Mouse (Mus musculus): ENCODE measurements around the gene Cel.

GRCm38 (mm10) chr2:28520581-28520980 lies 42.6 kb downstream of the Cel start:
- no peak for TF ChIP-seq POLR2AphosphoS2 (IDR thresholded peaks at IDR 0.05; ENCODE audit: low read depth, low read length)
- TF ChIP-seq GABPA (IDR thresholded peaks at IDR 0.05; ENCODE audit: insufficient replicate concordance, low read depth, low read length) = no peak
- TF ChIP-seq POLR2A (IDR thresholded peaks at IDR 0.05; ENCODE audit: low read depth, low read length) = no peak
- TF ChIP-seq E2F4 (IDR thresholded peaks at IDR 0.05; ENCODE audit: insufficient replicate concordance, low read depth, low read length) = no peak
- no peak for TF ChIP-seq CTCF (conservative IDR thresholded peaks at IDR 0.05 in 1 of 2, IDR thresholded peaks at IDR 0.05 in 1 of 2; ENCODE audit: low read depth in 2 of 2, low read length in 2 of 2)
- no peak for TF ChIP-seq EP300 (IDR thresholded peaks at IDR 0.05; ENCODE audit: low read length)
- TF ChIP-seq HCFC1 (IDR thresholded peaks at IDR 0.05; ENCODE audit: low read depth, low read length) = no peak
- no peak for TF ChIP-seq USF1 (IDR thresholded peaks at IDR 0.05; ENCODE audit: low read depth, low read length)
- TF ChIP-seq MYC (IDR thresholded peaks at IDR 0.05; ENCODE audit: low read depth, low read length) = no peak
- no peak for TF ChIP-seq ZMIZ1 (IDR thresholded peaks at IDR 0.05; ENCODE audit: low read depth, low read length)
- TF ChIP-seq ZC3H11A (IDR thresholded peaks at IDR 0.05; ENCODE audit: low read depth, low read length) = no peak
- no peak for TF ChIP-seq RAD21 (IDR thresholded peaks at IDR 0.05; ENCODE audit: low read depth, low read length)

Measured in CH12.LX (cell line).